Mouse (Mus musculus) lung, postnatal 0 days (tissue): Measurements from ENCODE around the gene Nme1.

Source experiments
- CTCF ChIP-seq: IDR thresholded peaks from 2 replicates; pipeline ENCODE4 v1.5.1; 2016; ENCODE audit warnings: antibody characterized with exemption, mild to moderate bottlenecking
- EP300 ChIP-seq: IDR thresholded peaks from 2 replicates; pipeline ENCODE4 v1.6.1; 2016; ENCODE audit warnings: antibody characterized with exemption, mild to moderate bottlenecking, control low read depth

- TF ChIP-seq CTCF (no peak), EP300 (no peak)
These were observed 18.0 kb upstream of the Nme1 start for GRCm38 (mm10) chr11:93986298-93986697.
